Mouse (Mus musculus) hindbrain, postnatal 0 days (tissue): ENCODE results near the gene Btbd11. TPM values are rescaled to one million over a fixed set of nuclear protein-coding genes. Genes with fewer than 3 reads are reported as not detected.
A peak's percentile ranks its signal among the peaks of the same experiment; 100 is the strongest.
"Not testable (repeated sequence)": the region's sequence is repeated elsewhere in the genome, so short reads cannot be mapped to it uniquely, and the experiment has no call there.

Experiments used
- ATAC-seq: fragments of 200-750 bp; cut with Nextera tagmentation; 2 replicates; pipeline ENCODE4 v1.8.0; 2017; ENCODE audit warnings: mild to moderate bottlenecking, moderate TSS enrichment, moderate library complexity
- DNase-seq: peaks from one replicate; pipeline ENCODE4 v3.0.0-alpha.2; 2015; ENCODE audit warnings: low spot score
- H3K27ac ChIP-seq: fragments of 300-500 bp; sonication (generic); 2 replicates; pipeline ENCODE4 v1.5.1; 2014; ENCODE audit warnings: mild to moderate bottlenecking
- H3K27me3 ChIP-seq: fragments of 300-500 bp; sonication (generic); 2 replicates; pipeline ENCODE4 v1.6.1; 2014; ENCODE audit warnings: low read length, mixed read lengths; ENCODE audit not compliant: insufficient read depth
- H3K36me3 ChIP-seq: fragments of 300-500 bp; sonication (generic); 2 replicates; pipeline ENCODE4 v1.6.1; 2014; ENCODE audit warnings: low read length, mixed read lengths; ENCODE audit not compliant: insufficient read depth
- H3K4me1 ChIP-seq: fragments of 300-500 bp; sonication (generic); 2 replicates; pipeline ENCODE4 v1.6.1; 2014; ENCODE audit warnings: antibody characterized with exemption, low read length, mixed read lengths; ENCODE audit not compliant: insufficient read depth
- H3K4me2 ChIP-seq: fragments of 300-500 bp; sonication (generic); 2 replicates; pipeline ENCODE4 v1.6.1; 2014; ENCODE audit warnings: low read depth, mild to moderate bottlenecking, low read length, moderate library complexity, mixed read lengths
- H3K4me3 ChIP-seq: fragments of 300-500 bp; sonication (generic); 2 replicates; pipeline ENCODE4 v1.5.1; 2014; ENCODE audit warnings: low read length
- H3K9ac ChIP-seq: fragments of 300-500 bp; sonication (generic); replicated peaks from 2 replicates; pipeline ENCODE4 v1.6.1; 2014; ENCODE audit warnings: mild to moderate bottlenecking, low read length, moderate library complexity, mixed read lengths
- H3K9me3 ChIP-seq: fragments of 300-500 bp; sonication (generic); 2 replicates; pipeline ENCODE4 v1.6.1; 2016; ENCODE audit warnings: low read length, mixed read lengths
- CTCF ChIP-seq: IDR thresholded peaks from 2 replicates; pipeline ENCODE4 v1.5.1; 2016; ENCODE audit warnings: antibody characterized with exemption, control low read depth, low read depth
- WGBS: fragments of 180-500 bp; shearing (Covaris S2); extraction: QIAGEN DNeasy Blood & Tissue Kit; methylation state at CpG from one replicate; pipeline ENCODE4 v1.1.7; 2014; 5-methylcytosine and 5-hydroxymethylcytosine counted together
- polyA plus RNA-seq: library from polyadenylated mRNA; unstranded; fragments of >200 nt; fragmentation: Nextera tagmentation; extraction: Ambion mirVana; gene quantifications from 2 replicates; pipeline ENCODE4 v1.2.1, GENCODE M21; 2015
- total RNA-seq: library from RNA; depleted of rRNA; stranded (reverse); fragments of >200 nt; gene quantifications from 2 replicates; pipeline ENCODE4 v1.2.3, GENCODE M21; 2014

Btbd11 gene
- total and polyA plus RNA-seq, 2 experiments from 2014 or later, result 21.2 to 72.9 TPM

GRCm38 (mm10) chr10:85655881-85656280 is 269.3 kb downstream of the Btbd11 start:
- H3K27me3 ChIP-seq, result no peaks in the 10 kb centered on the region
- H3K9me3 ChIP-seq, result no peaks in the 10 kb centered on the region
- H3K27ac ChIP-seq, result no peak overlapping the region
- TF ChIP-seq CTCF, result no peak
- DNase-seq, result peak; percentile 68
- H3K36me3 ChIP-seq, result no peaks in the 10 kb centered on the region; the same call in 1 of the 2 replicates
- 33% methylated on average over 4 of the region's 4 CpGs for WGBS
- H3K4me2 ChIP-seq, result no peak overlapping the region
- H3K4me1 ChIP-seq, result no peaks in the 10 kb centered on the region
- peak; percentile 56 for ATAC-seq
- no peak overlapping the region for H3K9ac ChIP-seq
- no peak overlapping the region for H3K4me3 ChIP-seq

- Histone ChIP-seq H3K4me3 (no peak overlapping the region), H3K4me2 (no peak overlapping the region), H3K27ac (no peak overlapping the region), H3K27me3 (no peaks in the 10 kb centered on the region), H3K9me3 (no peaks in the 10 kb centered on the region), H3K4me1 (no peaks in the 10 kb centered on the region), H3K36me3 (no peaks in the 10 kb centered on the region; the same call in 1 of the 2 replicates), H3K9ac (no peak overlapping the region)
- no peak for TF ChIP-seq CTCF
- DNase-seq (no peak), ATAC-seq (no peak)
- 94% methylated on average over 10 of the region's 10 CpGs for WGBS
Measured at GRCm38 (mm10) chr10:85657886-85658285, 271.3 kb downstream of the Btbd11 start.

- Histone ChIP-seq H3K4me1 (0 out of 2 replicates have a peak, but pooled peaks cover 4% of the 10 kb centered on the region), H3K36me3 (no peaks in the 10 kb centered on the region), H3K4me3 (no peak overlapping the region), H3K9me3 (no peaks in the 10 kb centered on the region), H3K27me3 (no peaks in the 10 kb centered on the region), H3K4me2 (no peak overlapping the region), H3K27ac (no peak overlapping the region), H3K9ac (no peak overlapping the region)
- 60% methylated on average over 8 of the region's 8 CpGs for WGBS
- DNase-seq (peak; percentile 32), ATAC-seq (no peak)
- TF ChIP-seq CTCF, result no peak
Measured at GRCm38 (mm10) chr10:85673512-85673921, 286.9 kb downstream of the Btbd11 start.

- no peaks in the 10 kb centered on the region for H3K27me3 ChIP-seq
- WGBS, result 18% methylated on average over 4 of the region's 4 CpGs
- peak; percentile 82 for TF ChIP-seq CTCF
Measured at GRCm38 (mm10) chr10:85678635-85679034, 292.0 kb downstream of the Btbd11 start.

GRCm38 (mm10) chr10:85682446-85682845 is 295.8 kb downstream of the Btbd11 start:
- no peak overlapping the region for H3K27ac ChIP-seq
- ATAC-seq (no peak), DNase-seq (no peak)
- no peak overlapping the region for H3K4me2 ChIP-seq
- H3K4me3 ChIP-seq, result no peak overlapping the region
- H3K4me1 ChIP-seq, result no peaks in the 10 kb centered on the region
- no peaks in the 10 kb centered on the region for H3K36me3 ChIP-seq
- no peak overlapping the region for H3K9ac ChIP-seq
- no peaks in the 10 kb centered on the region for H3K9me3 ChIP-seq
- 86% methylated on average over 9 of the region's 9 CpGs for whole genome bisulfite sequencing
- TF ChIP-seq CTCF, result no peak
- H3K27me3 ChIP-seq, result no peaks in the 10 kb centered on the region

More at GRCm38 (mm10) chr10:85678635-85679034, 292.0 kb downstream of the Btbd11 start:
- no peak overlapping the region for H3K9ac ChIP-seq
- H3K4me2 ChIP-seq, result no peak overlapping the region
- no peak overlapping the region for H3K4me3 ChIP-seq
- DNase-seq (peak; percentile 87), ATAC-seq (peak; percentile 55)
- H3K9me3 ChIP-seq, result no peaks in the 10 kb centered on the region
- H3K36me3 ChIP-seq, result no peaks in the 10 kb centered on the region
- 0 out of 2 replicates have a peak, but pooled peaks cover 2% of the 10 kb centered on the region for H3K4me1 ChIP-seq
- H3K27ac ChIP-seq, result no peak overlapping the region

- not testable (repeated sequence) for H3K27me3 ChIP-seq, H3K4me3 ChIP-seq, ATAC-seq, H3K9me3 ChIP-seq, H3K27ac ChIP-seq, DNase-seq, H3K4me1 ChIP-seq, H3K4me2 ChIP-seq, H3K9ac ChIP-seq, H3K36me3 ChIP-seq
- 63% methylated on average over 2 of the region's 2 CpGs for WGBS
Measured at GRCm38 (mm10) chr10:85694429-85694828, 307.8 kb downstream of the Btbd11 start.

- Histone ChIP-seq H3K9ac (no peak overlapping the region), H3K36me3 (no peaks in the 10 kb centered on the region), H3K4me2 (no peak overlapping the region), H3K4me1 (no peaks in the 10 kb centered on the region), H3K27me3 (no peaks in the 10 kb centered on the region), H3K4me3 (no peak overlapping the region), H3K9me3 (no peaks in the 10 kb centered on the region), H3K27ac (no peak overlapping the region)
- DNase-seq (no peak), ATAC-seq (no peak)
- no peak for TF ChIP-seq CTCF
Measured at GRCm38 (mm10) chr10:85699721-85700120, 313.1 kb downstream of the Btbd11 start.

GRCm38 (mm10) chr10:85709790-85710189 is 323.2 kb downstream of the Btbd11 start:
- WGBS, result 90% methylated on average over 4 of the region's 4 CpGs
- DNase-seq, H3K27ac ChIP-seq, H3K27me3 ChIP-seq, H3K4me3 ChIP-seq, H3K4me2 ChIP-seq, H3K9me3 ChIP-seq, ATAC-seq, H3K4me1 ChIP-seq, H3K9ac ChIP-seq, H3K36me3 ChIP-seq: not testable (repeated sequence)
